Comparison of ENCODE assay signal across 9 mouse cellular contexts in genomic region chr15:78624431-78624950, GRCm38 (mm10). TPM values are rescaled to one million over a fixed set of nuclear protein-coding genes. Genes with fewer than 3 reads are reported as not detected.
DNase-seq lines count a peak whose midpoint lies in the region; ATAC-seq and TF ChIP-seq lines count a peak whose summit lies in the region.
"Had no signal": no experiment of that assay in that cellular context is flagged by ENCODE, and none has a peak within 500 bp of the region (broad histone marks: within the 10 kb centered on the region; RNA-seq: fewer than 3 reads in every experiment).

No protein-coding gene starts in this region.

- H3K27ac ChIP-seq in hindbrain, embryonic 14.5 days = 0 out of 2 replicates have a peak overlapping the region, but pooled peaks have one; percentile 35
- H3K27ac ChIP-seq in left cerebral cortex, adult 2 months = peak overlapping the region; percentile 60; the same call in 1 of the 2 replicates
- peak overlapping the region; percentile 57 for H3K27ac ChIP-seq in neural tube, embryonic 15.5 days (replicated peaks)

- H3K9ac ChIP-seq in hindbrain, embryonic 14.5 days = no peak overlapping the region
- no peak overlapping the region for H3K9ac ChIP-seq in neural tube, embryonic 15.5 days (replicated peaks)

- intact Hi-C loops in left cerebral cortex, adult 2 months (cut with DNase I) = loop anchor here (5.0 kb wide), 1 partner anchor 223 kb away; no protein-coding TSS in a partner anchor

- no peaks in the 10 kb centered on the region for H3K27me3 ChIP-seq in hindbrain, embryonic 14.5 days (ENCODE audit: control insufficient read depth, insufficient read depth, low read length)
- 0 out of 2 replicates have a peak, but pooled peaks cover 4% of the 10 kb centered on the region for H3K27me3 ChIP-seq in neural tube, embryonic 15.5 days (replicated peaks)

- H3K36me3 ChIP-seq in hindbrain, embryonic 14.5 days (replicated peaks; ENCODE audit: control insufficient read depth, insufficient read depth) = no peaks in the 10 kb centered on the region
- H3K36me3 ChIP-seq in neural tube, embryonic 15.5 days = no peaks in the 10 kb centered on the region

- no peak overlapping the region for H3K4me3 ChIP-seq in hindbrain, embryonic 14.5 days (replicated peaks; ENCODE audit: low read length)
- no peak overlapping the region for H3K4me3 ChIP-seq in left cerebral cortex, adult 2 months
- no peak overlapping the region for H3K4me3 ChIP-seq in neural tube, embryonic 15.5 days (replicated peaks)
- H3K4me3 ChIP-seq: megakaryocyte, embryonic 14.5 days had no signal

- H3K4me1 ChIP-seq in hindbrain, embryonic 14.5 days (replicated peaks; ENCODE audit: control insufficient read depth, insufficient read depth, low read length) = 0 out of 2 replicates have a peak, but pooled peaks cover 3% of the 10 kb centered on the region
- H3K4me1 ChIP-seq in neural tube, embryonic 15.5 days = peaks cover 18% of the 10 kb centered on the region

- WGBS in hindbrain, embryonic 14.5 days = 21% methylated on average over 13 of the region's 13 CpGs
- 13% methylated on average over 13 of the region's 13 CpGs for WGBS in neural tube, embryonic 15.5 days

- no peak for TF ChIP-seq CTCF in brain, embryonic 14.5 days (IDR thresholded peaks at IDR 0.05; ENCODE audit: borderline replicate concordance, extremely low read depth, insufficient read depth, insufficient read length)
- no peak for TF ChIP-seq CTCF in left cerebral cortex, adult 2 months (IDR thresholded peaks at IDR 0.05)

- H3K4me2 ChIP-seq in hindbrain, embryonic 14.5 days (replicated peaks) = no peak overlapping the region
- H3K4me2 ChIP-seq in neural tube, embryonic 15.5 days = 0 out of 2 replicates have a peak overlapping the region, but pooled peaks have one; percentile 17

- no peaks in the 10 kb centered on the region for H3K9me3 ChIP-seq in hindbrain, embryonic 14.5 days (ENCODE audit: control insufficient read depth, low read length)
- H3K9me3 ChIP-seq in neural tube, embryonic 15.5 days (replicated peaks) = no peaks in the 10 kb centered on the region

- peak; percentile 20 for DNase-seq in cerebellum, adult 11 months
- DNase-seq in brain, embryonic 14.5 days (ENCODE audit: low read depth) = peak; percentile 89
- peak; percentile 72 for DNase-seq in gastrocnemius, postnatal 10 days
- DNase-seq in hindbrain, embryonic 14.5 days (ENCODE audit: low spot score) = peak; percentile 62
- peak; percentile 33 to 61 for DNase-seq in left cerebral cortex, adult 2 months (ENCODE audit: extremely low spot score in 1 of 2, low spot score in 2 of 2)
- DNase-seq in embryo, embryonic 10 days (ENCODE audit: low spot score) = no peak

- TF ChIP-seq POLR2A in brain, embryonic 14.5 days (IDR thresholded peaks at IDR 0.05; ENCODE audit: borderline replicate concordance, extremely low read depth, insufficient read depth, insufficient read length, poor library complexity, severe bottlenecking) = no peak

- ATAC-seq in cerebellum, adult (ENCODE audit: insufficient number of reproducible peaks, low FRiP score, low TSS enrichment) = no peak
- peak; percentile 75 for ATAC-seq in hindbrain, embryonic 14.5 days (ENCODE audit: low FRiP score)
- peak; percentile 60 for ATAC-seq in neural tube, embryonic 15.5 days (ENCODE audit: low FRiP score)

RNA-seq across cellular contexts. Expression of gene Cyth4, which starts 27.6 kb away (rescaled TPM):
- 4.0 and 4.8 TPM in 2 replicates for polyA plus RNA-seq in brain, embryonic 14.5 days (2012; rRNA removed)
- 1 to 10 TPM; 3.1 to 7.7 TPM for total RNA-seq in gastrocnemius, postnatal 10 days (2021)
- 2.5 and 3.8 TPM in 2 replicates for polyA plus RNA-seq in hindbrain, embryonic 14.5 days (2014; fragmentation: Nextera tagmentation; extraction: Ambion mirVana)
- 10 to 100 TPM; 10.0 to 10.3 TPM for total RNA-seq in left cerebral cortex, adult 2 months (2021)
- polyA plus RNA-seq in neural tube, embryonic 15.5 days (2015; fragmentation: Nextera tagmentation; extraction: Ambion mirVana) = 7.3 and 13.2 TPM in 2 replicates

RNA-seq across cellular contexts. Expression of gene Rac2, which starts 51.9 kb away (rescaled TPM):
- polyA plus RNA-seq in brain, embryonic 14.5 days (2012; rRNA removed) = 5.5 and 9.0 TPM in 2 replicates
- 10 to 100 TPM in 1 of 2 experiments, 1 to 10 TPM in 1; 1.7 to 12.4 TPM for total RNA-seq in gastrocnemius, postnatal 10 days (2021)
- 6.3 and 8.1 TPM in 2 replicates for polyA plus RNA-seq in hindbrain, embryonic 14.5 days (2014; fragmentation: Nextera tagmentation; extraction: Ambion mirVana)
- total RNA-seq in left cerebral cortex, adult 2 months (2021) = 1 to 10 TPM in 1 of 2 experiments, under 1 TPM in 1; 0.98 to 3.9 TPM
- 6.7 and 77.0 TPM in 2 replicates for polyA plus RNA-seq in neural tube, embryonic 15.5 days (2015; fragmentation: Nextera tagmentation; extraction: Ambion mirVana)
